Mouse (Mus musculus) layer of hippocampus, adult 11-12 months (tissue): Measurements from ENCODE around the gene Rab11fip5.

ENCODE experiments used
- DNase-seq: peaks from one replicate; pipeline ENCODE4 v3.0.0; 2022; ENCODE audit warnings: low spot score

The Rab11fip5 gene

GRCm38 (mm10) chr6:85373951-85374733 lies at the start of gene Rab11fip5:
Rab11fip5 (minus strand) TSS chr6:85374634.
- no peak for DNase-seq

- no peak for DNase-seq
These were observed 49.5 kb upstream of the Rab11fip5 start, which contains the start of gene Noto for GRCm38 (mm10) chr6:85423836-85424379. Noto (plus strand) TSS chr6:85423886.

- no peak for DNase-seq
These were observed 44.7 kb upstream of the Rab11fip5 start for GRCm38 (mm10) chr6:85419150-85419549.

- DNase-seq = no peak
These were observed 41.4 kb upstream of the Rab11fip5 start for GRCm38 (mm10) chr6:85415829-85416228.

GRCm38 (mm10) chr6:85410771-85411273 lies 36.4 kb upstream of the Rab11fip5 start:
- DNase-seq = peak; percentile 41

- no peak for DNase-seq
These were observed 34.6 kb upstream of the Rab11fip5 start for GRCm38 (mm10) chr6:85409003-85409402.

- no peak for DNase-seq
These were observed 28.6 kb upstream of the Rab11fip5 start for GRCm38 (mm10) chr6:85403039-85403438.

GRCm38 (mm10) chr6:85402613-85403012 lies 28.2 kb upstream of the Rab11fip5 start:
- no peak for DNase-seq

GRCm38 (mm10) chr6:85399715-85400114 lies 25.3 kb upstream of the Rab11fip5 start:
- no peak for DNase-seq

GRCm38 (mm10) chr6:85397165-85397564 lies 22.7 kb upstream of the Rab11fip5 start:
- DNase-seq = peak; percentile 54

GRCm38 (mm10) chr6:85395360-85395759 lies 20.9 kb upstream of the Rab11fip5 start:
- DNase-seq = no peak

- peak; percentile 77 for DNase-seq
These were observed 17.4 kb upstream of the Rab11fip5 start for GRCm38 (mm10) chr6:85391803-85392202.

- DNase-seq = no peak
These were observed 14.2 kb upstream of the Rab11fip5 start for GRCm38 (mm10) chr6:85388608-85389007.

- no peak for DNase-seq
These were observed 8.4 kb upstream of the Rab11fip5 start for GRCm38 (mm10) chr6:85382791-85383190.

- DNase-seq = no peak
These were observed 7.2 kb upstream of the Rab11fip5 start for GRCm38 (mm10) chr6:85381648-85382020.

- no peak for DNase-seq
These were observed 6.6 kb upstream of the Rab11fip5 start for GRCm38 (mm10) chr6:85380901-85381647.

- DNase-seq = peak; percentile 86
These were observed 5.9 kb upstream of the Rab11fip5 start for GRCm38 (mm10) chr6:85380201-85380900.

- no peak for DNase-seq
These were observed 4.2 kb upstream of the Rab11fip5 start for GRCm38 (mm10) chr6:85378629-85379028.

- DNase-seq = no peak
These were observed 3.4 kb upstream of the Rab11fip5 start for GRCm38 (mm10) chr6:85377876-85378275.

GRCm38 (mm10) chr6:85377066-85377734 lies 2.8 kb upstream of the Rab11fip5 start:
- DNase-seq = no peak

GRCm38 (mm10) chr6:85374734-85375114 lies 290 bp upstream of the Rab11fip5 start:
- peak; percentile 95 for DNase-seq
